Mouse (Mus musculus): ENCODE measurements around the gene Gfy. TPM values are rescaled to one million over a fixed set of nuclear protein-coding genes. Genes with fewer than 3 reads are reported as not detected.

Gfy gene
- polyA plus RNA-seq, 1 experiment from 2014 or later: not detected

GRCm38 (mm10) chr7:45147267-45147666 lies 32.1 kb downstream of the Gfy start:
- Histone ChIP-seq H3K27ac (ENCODE audit: low read depth, low read length) (no peak overlapping the region), H3K4me2 (replicated peaks; ENCODE audit: low read depth) (no peak overlapping the region), H3K9ac (ENCODE audit: low read depth, low read length) (no peak overlapping the region), H3K4me3 (ENCODE audit: low read depth, low read length) (no peak overlapping the region), H3K4me1 (replicated peaks; ENCODE audit: control insufficient read depth, insufficient read depth, low read length) (peaks cover 5% of the 10 kb centered on the region; the same call in 1 of the 2 replicates), H3K36me3 (ENCODE audit: control insufficient read depth, insufficient read depth) (peaks cover 68% of the 10 kb centered on the region), H3K27me3 (replicated peaks; ENCODE audit: control insufficient read depth, insufficient read depth, low read length) (no peaks in the 10 kb centered on the region), H3K9me3 (ENCODE audit: control insufficient read depth) (no peaks in the 10 kb centered on the region)
- no peak for ATAC-seq
- TF ChIP-seq CTCF (IDR thresholded peaks at IDR 0.05; ENCODE audit: low read depth): no peak
- WGBS: 97% methylated on average over 11 of the region's 11 CpGs

- ATAC-seq: no peak
- Histone ChIP-seq H3K27ac (ENCODE audit: low read depth, low read length) (no peak overlapping the region), H3K27me3 (replicated peaks; ENCODE audit: control insufficient read depth, insufficient read depth, low read length) (no peaks in the 10 kb centered on the region), H3K9ac (ENCODE audit: low read depth, low read length) (no peak overlapping the region), H3K4me2 (replicated peaks; ENCODE audit: low read depth) (no peak overlapping the region), H3K4me1 (replicated peaks; ENCODE audit: control insufficient read depth, insufficient read depth, low read length) (no peaks in the 10 kb centered on the region), H3K36me3 (ENCODE audit: control insufficient read depth, insufficient read depth) (peaks cover 81% of the 10 kb centered on the region), H3K9me3 (ENCODE audit: control insufficient read depth) (no peaks in the 10 kb centered on the region), H3K4me3 (ENCODE audit: low read depth, low read length) (no peak overlapping the region)
- WGBS: 97% methylated on average over 8 of the region's 8 CpGs
- no peak for TF ChIP-seq CTCF (IDR thresholded peaks at IDR 0.05; ENCODE audit: low read depth)
These were observed 33.9 kb downstream of the Gfy start for GRCm38 (mm10) chr7:45145460-45145859.

- Histone ChIP-seq H3K9ac (ENCODE audit: low read depth, low read length) (no peak overlapping the region), H3K4me1 (replicated peaks; ENCODE audit: control insufficient read depth, insufficient read depth, low read length) (no peaks in the 10 kb centered on the region), H3K36me3 (ENCODE audit: control insufficient read depth, insufficient read depth) (peaks cover 81% of the 10 kb centered on the region), H3K4me2 (replicated peaks; ENCODE audit: low read depth) (no peak overlapping the region), H3K27ac (ENCODE audit: low read depth, low read length) (no peak overlapping the region), H3K4me3 (ENCODE audit: low read depth, low read length) (no peak overlapping the region), H3K9me3 (ENCODE audit: control insufficient read depth) (no peaks in the 10 kb centered on the region), H3K27me3 (replicated peaks; ENCODE audit: control insufficient read depth, insufficient read depth, low read length) (no peaks in the 10 kb centered on the region)
- no peak for ATAC-seq
- WGBS: 82% methylated on average over 13 of the region's 13 CpGs
- TF ChIP-seq CTCF (IDR thresholded peaks at IDR 0.05; ENCODE audit: low read depth): no peak
These were observed 34.8 kb downstream of the Gfy start for GRCm38 (mm10) chr7:45144368-45145174.

GRCm38 (mm10) chr7:45141914-45142313 lies 37.5 kb downstream of the Gfy start:
- Histone ChIP-seq H3K4me3 (ENCODE audit: low read depth, low read length) (no peak overlapping the region), H3K9me3 (ENCODE audit: control insufficient read depth) (no peaks in the 10 kb centered on the region), H3K4me1 (replicated peaks; ENCODE audit: control insufficient read depth, insufficient read depth, low read length) (no peaks in the 10 kb centered on the region), H3K9ac (ENCODE audit: low read depth, low read length) (no peak overlapping the region), H3K27ac (ENCODE audit: low read depth, low read length) (no peak overlapping the region), H3K36me3 (ENCODE audit: control insufficient read depth, insufficient read depth) (peaks cover 57% of the 10 kb centered on the region), H3K4me2 (replicated peaks; ENCODE audit: low read depth) (no peak overlapping the region), H3K27me3 (replicated peaks; ENCODE audit: control insufficient read depth, insufficient read depth, low read length) (no peaks in the 10 kb centered on the region)
- 85% methylated on average over 5 of the region's 5 CpGs for WGBS
- TF ChIP-seq CTCF (IDR thresholded peaks at IDR 0.05; ENCODE audit: low read depth): no peak
- ATAC-seq: no peak

- no peak overlapping the region for H3K27ac ChIP-seq (ENCODE audit: low read depth, low read length)
- H3K4me1 ChIP-seq (replicated peaks; ENCODE audit: control insufficient read depth, insufficient read depth, low read length): no peaks in the 10 kb centered on the region
- no peak for TF ChIP-seq CTCF (IDR thresholded peaks at IDR 0.05; ENCODE audit: low read depth)
- no peak overlapping the region for H3K4me3 ChIP-seq (ENCODE audit: low read depth, low read length)
- H3K36me3 ChIP-seq (ENCODE audit: control insufficient read depth, insufficient read depth): peaks cover 52% of the 10 kb centered on the region
- no peaks in the 10 kb centered on the region for H3K9me3 ChIP-seq (ENCODE audit: control insufficient read depth)
- no peaks in the 10 kb centered on the region for H3K27me3 ChIP-seq (replicated peaks; ENCODE audit: control insufficient read depth, insufficient read depth, low read length)
- WGBS: 87% methylated on average over 3 of the region's 3 CpGs
- ATAC-seq: no peak
- H3K4me2 ChIP-seq (replicated peaks; ENCODE audit: low read depth): no peak overlapping the region
- no peak overlapping the region for H3K9ac ChIP-seq (ENCODE audit: low read depth, low read length)
These were observed 38.0 kb downstream of the Gfy start for GRCm38 (mm10) chr7:45141319-45141718.

- no peak for TF ChIP-seq CTCF (IDR thresholded peaks at IDR 0.05; ENCODE audit: low read depth)
- no peak overlapping the region for H3K4me2 ChIP-seq (replicated peaks; ENCODE audit: low read depth)
- WGBS: 73% methylated on average over 8 of the region's 8 CpGs
- no peak for ATAC-seq
- no peaks in the 10 kb centered on the region for H3K27me3 ChIP-seq (replicated peaks; ENCODE audit: control insufficient read depth, insufficient read depth, low read length)
- peaks cover 40% of the 10 kb centered on the region for H3K36me3 ChIP-seq (ENCODE audit: control insufficient read depth, insufficient read depth)
- no peak overlapping the region for H3K27ac ChIP-seq (ENCODE audit: low read depth, low read length)
- no peaks in the 10 kb centered on the region for H3K4me1 ChIP-seq (replicated peaks; ENCODE audit: control insufficient read depth, insufficient read depth, low read length)
- H3K9me3 ChIP-seq (ENCODE audit: control insufficient read depth): no peaks in the 10 kb centered on the region
- no peak overlapping the region for H3K4me3 ChIP-seq (ENCODE audit: low read depth, low read length)
- H3K9ac ChIP-seq (ENCODE audit: low read depth, low read length): no peak overlapping the region
These were observed 39.3 kb downstream of the Gfy start for GRCm38 (mm10) chr7:45139904-45140723.

Measured in intestine, postnatal 0 days (tissue).